Mouse (Mus musculus): ENCODE measurements around the gene Dbnl. TPM values are rescaled to one million over a fixed set of nuclear protein-coding genes. Genes with fewer than 3 reads are reported as not detected.

Gene Dbnl
- total and polyA plus RNA-seq, 3 experiments: 36.4 to 155 (median 107) TPM

DNA sequence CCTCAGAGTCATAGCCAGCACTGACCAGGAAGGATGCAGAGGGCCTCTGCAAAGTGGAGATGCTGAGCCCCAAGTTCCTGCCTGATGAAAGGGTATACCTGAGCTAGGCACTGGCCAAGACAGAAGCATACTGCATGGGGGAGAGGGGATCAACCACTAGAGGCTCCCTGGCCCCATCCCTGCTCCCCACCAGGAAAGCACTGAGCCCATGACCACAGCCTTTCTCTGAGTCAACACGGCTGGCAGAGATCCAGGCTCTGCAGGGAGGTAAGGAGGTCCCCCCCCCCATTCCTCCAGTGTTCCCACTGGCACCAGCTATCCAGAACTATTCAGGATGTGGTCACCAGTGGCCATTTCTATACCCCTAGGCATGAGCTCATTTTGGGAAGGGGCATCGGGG is 61.0 kb downstream of the Dbnl start:
- Histone ChIP-seq H3K27me3 (ENCODE audit: insufficient read depth, low read length) (peaks cover 2% of the 10 kb centered on the region), H3K36me3 (replicated peaks) (no peaks in the 10 kb centered on the region), H3K9me3 (replicated peaks) (peaks cover 4% of the 10 kb centered on the region), H3K4me1 (ENCODE audit: insufficient read depth, low read depth, low read length) (no peaks in the 10 kb centered on the region), H3K4me3 (ENCODE audit: low read depth, low read length) (no peak overlapping the region)
- no peak for DNase-seq (ENCODE audit: low spot score)
- no peak for ATAC-seq (ENCODE audit: extremely low read depth, insufficient number of reproducible peaks, low FRiP score, poor library complexity, severe bottlenecking)
- no peak for TF ChIP-seq CTCF (IDR thresholded peaks at IDR 0.05; ENCODE audit: low read depth, low read length)
- TF ChIP-seq TAL1 (conservative IDR thresholded peaks at IDR 0.05; ENCODE audit: low read depth, low read length): no peak
- TF ChIP-seq GATA1 (IDR thresholded peaks at IDR 0.05; ENCODE audit: borderline replicate concordance, low read length): no peak
- TF ChIP-seq POLR2AphosphoS5 (IDR thresholded peaks at IDR 0.05; ENCODE audit: insufficient replicate concordance, low read depth, low read length): no peak
- no peak for TF ChIP-seq GATA2 (IDR thresholded peaks at IDR 0.05; ENCODE audit: borderline replicate concordance, low read depth, low read length)

DNA sequence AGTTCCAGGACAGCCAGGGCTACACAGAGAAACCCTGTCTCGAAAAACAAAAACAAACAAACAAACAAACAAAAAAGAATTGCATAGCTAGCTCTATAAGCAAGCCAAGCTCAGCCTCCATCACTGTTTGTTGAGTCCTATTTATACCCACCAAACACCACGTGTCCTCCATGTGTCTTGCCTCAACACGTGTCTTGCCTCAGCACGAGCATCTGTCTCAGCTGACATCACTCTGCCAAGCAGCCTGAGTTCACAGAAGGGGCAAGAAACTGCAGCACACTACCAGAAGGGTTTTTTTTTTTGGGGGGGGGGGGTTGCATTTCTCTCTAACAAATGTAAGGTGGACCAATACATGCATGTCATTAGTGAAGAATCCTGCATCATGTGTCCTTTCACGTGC is 62.2 kb downstream of the Dbnl start:
- ATAC-seq (ENCODE audit: extremely low read depth, insufficient number of reproducible peaks, low FRiP score, poor library complexity, severe bottlenecking): no peak
- no peaks in the 10 kb centered on the region for H3K4me1 ChIP-seq (ENCODE audit: insufficient read depth, low read depth, low read length)
- TF ChIP-seq TAL1 (conservative IDR thresholded peaks at IDR 0.05; ENCODE audit: low read depth, low read length) (no peak), GATA1 (IDR thresholded peaks at IDR 0.05; ENCODE audit: borderline replicate concordance, low read length) (no peak), GATA2 (IDR thresholded peaks at IDR 0.05; ENCODE audit: borderline replicate concordance, low read depth, low read length) (no peak), POLR2AphosphoS5 (IDR thresholded peaks at IDR 0.05; ENCODE audit: insufficient replicate concordance, low read depth, low read length) (no peak), CTCF (IDR thresholded peaks at IDR 0.05; ENCODE audit: low read depth, low read length) (no peak)
- H3K36me3 ChIP-seq (replicated peaks): no peaks in the 10 kb centered on the region
- DNase-seq (ENCODE audit: low spot score): no peak
- H3K9me3 ChIP-seq (replicated peaks): peaks cover 4% of the 10 kb centered on the region
- no peak overlapping the region for H3K4me3 ChIP-seq (ENCODE audit: low read depth, low read length)
- H3K27me3 ChIP-seq (ENCODE audit: insufficient read depth, low read length): peaks cover 2% of the 10 kb centered on the region

Other genes starting within 250 kb of the Dbnl start
- 31.8 and 35.5 TPM in 2 replicates for gene Ccdc117, start 246.3 kb upstream of the Dbnl start, total RNA-seq (2014; fragmentation: Nextera tagmentation)
- 57.1 and 58.5 TPM in 2 replicates for gene Ccdc117, start 246.3 kb upstream of the Dbnl start, total RNA-seq (2017)
- 11.5 and 12.6 TPM in 2 replicates for gene Ccdc117, start 246.3 kb upstream of the Dbnl start, polyA plus RNA-seq (2012)
- gene Ankrd36, start 218.8 kb upstream of the Dbnl start, total RNA-seq (2014; fragmentation: Nextera tagmentation): 1.5 and 6.1 TPM in 2 replicates
- 1.5 and 2.9 TPM in 2 replicates for gene Ankrd36, start 218.8 kb upstream of the Dbnl start, total RNA-seq (2017)
- gene Ankrd36, start 218.8 kb upstream of the Dbnl start, polyA plus RNA-seq (2012): 0.39 and 0.40 TPM in 2 replicates
- gene Mrps24, start 72.8 kb upstream of the Dbnl start, total RNA-seq (2014; fragmentation: Nextera tagmentation): 17.9 and 26.1 TPM in 2 replicates
- gene Mrps24, start 72.8 kb upstream of the Dbnl start, total RNA-seq (2017): 75.1 and 89.8 TPM in 2 replicates
- 112 and 154 TPM in 2 replicates for gene Mrps24, start 72.8 kb upstream of the Dbnl start, polyA plus RNA-seq (2012)
- gene Urgcp, start 26.1 kb upstream of the Dbnl start, total RNA-seq (2014; fragmentation: Nextera tagmentation): 6.8 and 7.2 TPM in 2 replicates
- 7.9 and 8.2 TPM in 2 replicates for gene Urgcp, start 26.1 kb upstream of the Dbnl start, total RNA-seq (2017)
- gene Urgcp, start 26.1 kb upstream of the Dbnl start, polyA plus RNA-seq (2012): 8.7 and 8.9 TPM in 2 replicates
- gene Pgam2, start 15.2 kb downstream of the Dbnl start, total RNA-seq (2014; fragmentation: Nextera tagmentation): 1.6 and 1.8 TPM in 2 replicates
- 0.22 TPM in 1 of 2 replicates, not detected in the other for gene Pgam2, start 15.2 kb downstream of the Dbnl start, total RNA-seq (2017)
- 1.5 and 2.6 TPM in 2 replicates for gene Pgam2, start 15.2 kb downstream of the Dbnl start, polyA plus RNA-seq (2012)
- 32.1 and 38.3 TPM in 2 replicates for gene Polm, start 49.5 kb downstream of the Dbnl start, total RNA-seq (2014; fragmentation: Nextera tagmentation)
- gene Polm, start 49.5 kb downstream of the Dbnl start, total RNA-seq (2017): 15.4 and 16.6 TPM in 2 replicates
- gene Polm, start 49.5 kb downstream of the Dbnl start, polyA plus RNA-seq (2012): 38.2 and 48.7 TPM in 2 replicates
- gene Aebp1, start 73.5 kb downstream of the Dbnl start, total RNA-seq (2014; fragmentation: Nextera tagmentation): not detected in 2 replicates
- gene Aebp1, start 73.5 kb downstream of the Dbnl start, total RNA-seq (2017): 0.17 TPM in 1 of 2 replicates, not detected in the other
- gene Aebp1, start 73.5 kb downstream of the Dbnl start, polyA plus RNA-seq (2012): not detected in 2 replicates
- gene Pold2, start 89.8 kb downstream of the Dbnl start, total RNA-seq (2014; fragmentation: Nextera tagmentation): 47.5 and 55.5 TPM in 2 replicates
- gene Pold2, start 89.8 kb downstream of the Dbnl start, total RNA-seq (2017): 30.1 and 39.4 TPM in 2 replicates
- 295 and 362 TPM in 2 replicates for gene Pold2, start 89.8 kb downstream of the Dbnl start, polyA plus RNA-seq (2012)
- gene Myl7, start 110.3 kb downstream of the Dbnl start, total RNA-seq (2014; fragmentation: Nextera tagmentation): not detected in 2 replicates
- gene Myl7, start 110.3 kb downstream of the Dbnl start, total RNA-seq (2017): not detected in 2 replicates
- not detected in 2 replicates for gene Myl7, start 110.3 kb downstream of the Dbnl start, polyA plus RNA-seq (2012)
- gene Gck, start 161.6 kb downstream of the Dbnl start, total RNA-seq (2014; fragmentation: Nextera tagmentation): not detected in 2 replicates
- 0.06 and 0.11 TPM in 2 replicates for gene Gck, start 161.6 kb downstream of the Dbnl start, total RNA-seq (2017)
- gene Gck, start 161.6 kb downstream of the Dbnl start, polyA plus RNA-seq (2012): not detected in 2 replicates
- 20.3 and 22.5 TPM in 2 replicates for gene Ykt6, start 167.2 kb downstream of the Dbnl start, total RNA-seq (2014; fragmentation: Nextera tagmentation)
- gene Ykt6, start 167.2 kb downstream of the Dbnl start, total RNA-seq (2017): 51.5 and 55.9 TPM in 2 replicates
- 9.4 and 11.6 TPM in 2 replicates for gene Ykt6, start 167.2 kb downstream of the Dbnl start, polyA plus RNA-seq (2012)

All from G1E (cell line).